Mouse (Mus musculus) adrenal gland, postnatal 14 days (tissue): ENCODE results near the gene Hes7. TPM values are rescaled to one million over a fixed set of nuclear protein-coding genes. Genes with fewer than 3 reads are reported as not detected.

Experiments
- DNase-seq: peaks from one replicate; pipeline ENCODE4 v3.0.0; 2021; ENCODE audit warnings: mixed read lengths
- total RNA-seq: library from RNA; stranded (reverse); gene quantifications from 2 replicates; pipeline ENCODE4 v1.2.3, GENCODE M21; 2021

The Hes7 gene
- total RNA-seq, 1 experiment from 2014 or later: 0.37 TPM

DNA sequence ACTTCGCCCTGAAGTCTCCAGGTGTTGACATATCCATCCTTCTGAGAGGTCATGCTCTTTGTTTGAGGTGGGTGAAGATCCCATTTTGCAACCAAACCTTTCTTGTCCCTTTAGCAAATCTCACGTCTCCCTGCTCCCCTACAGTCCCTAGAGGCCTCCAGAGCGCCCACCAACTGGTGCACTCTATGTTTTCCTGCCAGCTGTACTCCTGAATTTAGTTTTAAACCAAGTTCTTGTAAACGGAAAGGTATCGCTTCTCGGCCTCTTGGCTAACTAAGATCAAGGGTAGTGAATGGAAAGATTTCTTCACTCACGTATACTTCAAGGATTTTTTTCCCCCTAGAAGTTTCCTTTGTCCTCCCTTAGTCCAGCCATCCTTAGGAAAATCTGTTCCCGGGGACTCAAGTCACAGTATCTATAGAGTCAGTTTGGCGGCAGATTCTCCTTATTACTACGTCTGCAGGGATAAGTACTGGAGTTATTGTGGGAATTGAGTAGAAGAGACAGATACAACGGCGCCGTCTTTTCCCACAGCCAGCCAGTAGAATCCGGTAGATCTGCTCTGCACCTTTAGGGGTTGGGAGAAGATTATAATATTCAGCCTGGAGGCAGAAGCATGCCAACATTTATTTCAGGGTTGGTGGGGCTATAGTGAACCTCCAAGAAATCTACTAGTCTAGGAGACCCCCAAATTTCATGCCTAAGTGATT is 603 bp upstream of the Hes7 start:
- no peak for DNase-seq

DNA sequence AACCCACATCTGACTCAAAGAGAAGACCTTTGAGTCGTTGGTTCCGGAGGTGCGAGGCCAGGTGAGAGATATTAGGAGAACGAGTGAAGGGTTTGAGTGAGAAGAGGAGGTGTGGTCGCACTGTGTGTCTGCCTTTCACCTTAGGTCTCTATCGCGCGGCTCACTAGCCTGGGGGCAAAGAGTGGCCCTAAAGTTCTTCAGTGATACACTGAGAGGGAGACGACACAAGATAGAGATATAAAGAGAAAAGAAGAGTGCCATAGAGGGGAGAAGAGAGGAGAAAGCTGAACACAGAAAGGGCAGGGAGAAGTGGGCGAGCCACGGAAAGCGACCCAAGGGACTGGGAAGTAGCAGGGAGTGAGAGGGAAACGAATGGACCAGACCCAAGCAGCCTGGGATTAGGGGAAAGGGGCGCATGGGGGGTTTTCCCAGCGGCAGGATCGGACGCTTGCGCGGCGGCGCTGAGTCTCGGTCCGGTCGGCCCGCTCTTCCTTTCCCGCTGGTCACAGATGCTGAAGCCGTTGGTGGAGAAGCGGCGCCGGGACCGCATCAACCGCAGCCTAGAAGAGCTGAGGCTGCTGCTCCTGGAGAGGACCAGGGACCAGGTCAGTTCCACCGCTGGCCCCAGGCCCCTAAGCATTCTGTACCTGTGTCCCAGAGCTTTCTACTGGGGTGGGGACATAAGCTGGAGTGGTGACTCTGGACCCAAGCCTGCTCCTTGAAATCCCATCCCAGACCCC is 967 bp downstream of the Hes7 start:
- peak; percentile 49 for DNase-seq

DNA sequence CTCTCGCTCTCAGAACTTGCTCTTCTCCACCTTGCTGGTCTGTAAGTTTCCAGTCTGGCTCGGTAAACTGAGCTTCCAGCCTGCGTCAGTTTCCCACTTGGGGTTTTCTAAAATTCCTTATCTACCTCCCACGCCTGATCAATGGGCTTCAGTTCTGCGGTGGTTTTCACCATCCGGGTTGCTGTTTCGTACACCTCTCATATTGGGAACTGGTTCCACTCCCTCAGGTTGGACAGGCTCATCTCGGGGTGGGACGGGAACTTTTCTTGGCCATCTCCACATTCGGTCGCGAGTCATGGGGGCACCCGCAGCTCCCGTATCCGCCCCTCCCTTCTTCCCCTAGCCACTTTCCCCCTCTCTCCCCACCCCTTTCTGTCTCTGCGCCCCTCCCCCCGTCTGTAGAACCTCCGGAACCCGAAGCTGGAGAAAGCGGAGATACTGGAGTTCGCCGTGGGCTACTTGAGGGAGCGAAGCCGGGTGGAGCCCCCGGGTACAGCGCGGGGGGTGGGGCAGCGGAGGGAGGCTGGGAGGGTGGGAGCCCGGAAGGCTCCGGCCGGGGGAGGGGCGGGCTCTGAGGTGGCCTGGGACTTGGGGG is 1.6 kb downstream of the Hes7 start:
- DNase-seq: no peak

DNA sequence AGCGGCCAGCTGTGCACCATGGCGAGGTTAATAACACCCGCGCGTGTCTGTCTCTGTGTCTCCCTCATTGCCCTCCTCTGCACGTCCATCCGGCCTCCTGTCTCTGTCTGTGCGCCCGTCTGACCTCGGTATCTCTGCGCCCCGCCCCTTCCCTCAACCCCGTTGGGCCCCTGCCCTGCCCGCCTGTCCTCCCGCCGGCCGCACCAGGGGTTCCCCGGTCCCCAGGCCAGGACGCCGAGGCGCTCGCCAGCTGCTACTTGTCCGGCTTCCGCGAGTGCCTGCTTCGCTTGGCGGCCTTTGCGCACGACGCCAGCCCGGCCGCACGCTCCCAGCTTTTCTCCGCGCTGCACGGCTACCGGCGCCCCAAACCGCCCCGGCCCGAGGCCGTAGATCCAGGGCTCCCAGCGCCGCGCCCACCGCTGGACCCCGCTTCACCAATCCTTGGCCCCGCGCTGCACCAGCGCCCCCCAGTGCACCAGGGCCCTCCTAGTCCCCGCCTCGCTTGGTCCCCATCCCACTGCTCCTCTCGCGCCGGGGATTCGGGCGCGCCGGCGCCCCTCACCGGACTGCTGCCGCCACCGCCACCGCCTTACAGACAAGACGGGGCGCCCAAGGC is 2.2 kb downstream of the Hes7 start, which contains the start of gene 9130213A22Rik:
TSS of gene 9130213A22Rik (minus strand) at position 254 of the 616 bp plus-strand sequence.
- peak; percentile 94 for DNase-seq

DNA sequence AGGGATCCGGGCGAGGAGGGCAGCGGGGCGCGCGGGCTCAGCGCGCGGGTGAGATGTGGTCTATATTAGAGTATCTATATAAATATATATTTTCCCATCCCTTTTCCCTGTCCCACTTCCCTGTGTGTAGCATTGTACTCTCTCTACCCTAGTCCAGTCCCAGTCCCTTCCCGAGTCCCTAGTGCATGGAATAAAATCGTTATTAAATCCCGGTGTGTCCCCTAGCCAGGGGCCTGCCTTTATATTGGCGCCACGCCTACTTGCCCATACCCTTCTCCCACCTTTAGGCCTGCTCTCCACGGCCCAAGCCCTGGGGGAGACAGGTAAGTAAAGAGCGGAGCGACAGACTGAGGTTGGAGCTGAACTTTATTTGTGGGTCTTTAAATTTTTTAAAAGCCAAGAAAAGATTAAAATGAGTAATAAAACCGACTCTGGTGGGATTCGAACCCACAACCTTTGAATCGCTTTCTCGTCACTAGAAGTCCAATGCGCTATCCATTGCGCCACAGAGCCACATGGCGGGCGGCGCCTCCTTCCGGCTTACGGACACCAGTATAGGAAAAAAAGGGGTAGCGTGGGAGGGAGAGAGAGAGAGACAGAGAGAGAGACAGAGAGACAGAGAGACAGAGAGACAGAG is 3.0 kb downstream of the Hes7 start:
- peak; percentile 93 for DNase-seq

DNA sequence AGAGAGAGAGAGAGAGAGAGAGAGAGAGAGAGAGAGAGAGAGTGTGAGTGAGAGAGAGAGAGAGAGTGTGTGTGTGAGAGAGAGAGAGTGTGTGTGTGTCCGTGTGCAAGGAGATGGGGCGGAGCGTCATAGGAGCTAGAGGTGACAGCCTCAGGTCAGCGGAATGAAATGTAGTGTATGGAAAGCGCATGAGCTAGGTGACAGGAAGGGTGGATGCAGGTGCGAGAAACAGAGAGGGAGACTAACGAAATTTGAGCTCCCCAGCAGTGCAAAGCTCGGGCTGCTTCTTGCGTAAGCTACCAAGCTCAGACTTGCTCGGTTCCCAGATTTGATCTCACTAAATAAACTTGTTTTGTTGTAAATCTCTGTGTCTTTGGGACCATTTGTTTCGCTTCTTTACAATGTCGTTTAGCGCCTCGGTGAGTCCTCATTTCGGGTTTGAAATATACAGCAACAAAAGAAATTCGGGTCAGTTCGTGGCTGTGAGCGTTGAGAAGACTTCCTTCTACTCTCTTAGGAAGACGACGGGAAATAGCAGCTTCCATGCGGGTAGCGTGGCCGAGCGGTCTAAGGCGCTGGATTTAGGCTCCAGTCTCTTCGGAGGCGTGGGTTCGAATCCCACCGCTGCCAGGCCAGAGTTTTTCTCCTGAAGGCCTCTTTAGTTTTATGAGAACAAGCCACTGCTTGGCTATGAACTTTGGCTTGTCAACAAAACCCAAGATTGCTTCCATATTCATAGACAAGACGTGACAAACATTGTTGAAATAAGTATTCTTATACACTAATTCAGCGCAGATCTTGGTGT is 3.7 kb downstream of the Hes7 start:
- DNase-seq: peak; percentile 91

DNA sequence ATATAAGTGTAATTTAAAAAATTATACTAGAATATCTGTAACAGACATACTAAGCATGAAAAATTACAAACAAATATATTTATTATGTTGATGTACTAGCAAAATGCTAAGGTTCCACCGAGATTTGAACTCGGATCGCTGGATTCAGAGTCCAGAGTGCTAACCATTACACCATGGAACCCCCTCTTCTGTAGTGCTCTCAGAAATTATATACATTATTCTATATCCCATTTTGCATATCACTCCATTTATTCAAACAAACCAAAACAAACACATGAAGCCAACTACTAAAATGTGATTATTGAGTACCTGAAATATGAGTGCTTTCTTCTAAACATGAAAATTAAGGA is 4.3 kb downstream of the Hes7 start:
- DNase-seq: peak; percentile 77

DNA sequence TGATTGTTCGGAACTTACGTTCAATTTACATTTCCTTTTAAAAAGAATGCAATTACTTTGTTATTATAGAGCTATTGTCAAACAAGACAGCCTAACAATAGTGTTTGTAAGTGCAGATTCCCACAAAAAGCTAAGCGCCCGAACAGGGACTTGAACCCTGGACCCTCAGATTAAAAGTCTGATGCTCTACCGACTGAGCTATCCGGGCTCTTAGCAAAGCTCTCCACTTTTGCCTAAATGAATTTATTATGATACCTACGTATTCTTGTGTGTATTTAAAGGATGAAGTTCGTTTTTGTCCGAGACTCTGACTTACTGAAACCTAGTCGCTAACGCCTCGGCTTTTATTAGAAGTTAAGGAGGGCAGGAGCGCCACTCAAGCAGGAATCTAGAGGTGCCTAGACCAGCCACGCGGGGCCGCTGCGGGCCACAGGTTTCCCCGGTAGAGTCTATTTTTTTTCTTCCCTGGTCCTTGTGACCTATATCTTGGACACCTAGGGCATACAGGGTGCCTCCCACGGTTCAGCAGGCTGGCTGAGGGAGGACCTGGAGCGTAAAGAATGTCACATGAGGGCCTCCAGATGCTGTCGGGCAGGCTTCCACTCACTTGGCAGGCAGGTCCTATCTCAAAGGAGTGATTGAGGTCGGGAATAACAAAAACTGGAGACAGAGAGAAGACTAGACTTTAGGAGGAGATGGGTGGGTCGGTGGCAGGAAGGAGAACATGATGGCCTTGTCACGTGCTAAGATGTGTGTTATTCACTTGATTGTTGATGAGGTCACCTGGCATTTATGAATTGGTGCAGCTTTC is 5.0 kb downstream of the Hes7 start:
- peak; percentile 85 for DNase-seq

DNA sequence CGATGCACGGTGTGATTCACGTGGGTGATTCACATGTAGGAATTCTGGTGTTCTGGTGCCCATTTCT is 5.5 kb downstream of the Hes7 start, which contains the start of gene Aloxe3:
TSS of gene Aloxe3 (plus strand) at position 45 of the 67 bp plus-strand sequence.
- DNase-seq: no peak

DNA sequence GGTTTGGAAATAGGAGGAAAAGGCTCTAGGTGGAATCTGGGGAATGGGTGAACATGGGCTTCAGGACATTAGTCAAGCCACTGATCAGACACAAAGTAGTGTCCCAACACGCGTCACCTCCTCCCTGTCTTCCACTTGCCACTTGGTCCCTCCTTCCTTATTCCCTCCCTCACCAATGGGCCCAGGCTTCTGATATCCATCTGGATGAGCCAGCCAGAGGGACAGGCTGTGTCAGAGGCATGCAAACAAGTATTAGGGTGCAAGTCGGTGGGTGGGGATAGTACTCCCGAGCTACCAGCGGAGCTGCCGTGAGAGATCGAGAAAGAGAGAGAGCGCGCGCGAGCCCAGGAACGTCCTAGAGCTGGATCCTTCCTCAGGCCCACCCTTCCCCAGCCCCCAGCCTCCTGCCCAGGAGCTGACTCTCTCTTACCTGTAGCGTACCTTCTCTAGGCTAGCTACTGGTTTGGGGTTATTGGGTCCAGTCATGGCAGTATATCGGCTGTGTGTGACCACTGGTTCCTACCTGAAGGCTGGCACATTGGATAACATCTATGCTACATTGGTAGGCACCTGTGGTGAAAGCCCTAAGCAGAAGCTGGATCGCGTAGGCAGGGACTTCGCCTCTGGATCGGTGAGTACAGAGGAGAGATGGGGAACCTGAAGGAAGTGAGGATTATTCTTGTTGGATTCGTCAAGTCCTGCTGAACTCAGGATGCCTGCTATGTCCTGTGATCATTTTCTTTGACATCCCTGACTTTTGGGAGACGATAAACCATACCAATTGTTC is 5.9 kb downstream of the Hes7 start:
- DNase-seq: peak; percentile 49

DNA sequence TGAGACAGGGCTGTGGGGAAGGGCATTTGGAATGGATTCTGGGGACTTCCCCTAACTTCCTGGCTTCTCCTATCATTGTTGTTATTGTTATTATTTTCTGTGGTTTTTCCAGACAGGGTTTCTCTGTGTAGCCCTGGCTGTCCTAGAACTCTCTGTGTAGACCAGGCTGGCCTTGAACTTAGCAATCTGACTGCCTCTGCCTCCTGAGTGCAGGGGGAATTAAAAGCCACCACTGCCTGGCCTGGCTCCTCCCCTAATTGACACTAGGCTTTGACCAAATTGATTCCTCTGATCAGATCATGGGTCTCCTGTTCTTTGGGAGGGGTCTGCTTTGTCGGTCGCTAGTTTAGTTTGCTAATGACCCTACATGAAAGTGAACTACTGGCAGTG is 6.5 kb downstream of the Hes7 start:
- DNase-seq: no peak

DNA sequence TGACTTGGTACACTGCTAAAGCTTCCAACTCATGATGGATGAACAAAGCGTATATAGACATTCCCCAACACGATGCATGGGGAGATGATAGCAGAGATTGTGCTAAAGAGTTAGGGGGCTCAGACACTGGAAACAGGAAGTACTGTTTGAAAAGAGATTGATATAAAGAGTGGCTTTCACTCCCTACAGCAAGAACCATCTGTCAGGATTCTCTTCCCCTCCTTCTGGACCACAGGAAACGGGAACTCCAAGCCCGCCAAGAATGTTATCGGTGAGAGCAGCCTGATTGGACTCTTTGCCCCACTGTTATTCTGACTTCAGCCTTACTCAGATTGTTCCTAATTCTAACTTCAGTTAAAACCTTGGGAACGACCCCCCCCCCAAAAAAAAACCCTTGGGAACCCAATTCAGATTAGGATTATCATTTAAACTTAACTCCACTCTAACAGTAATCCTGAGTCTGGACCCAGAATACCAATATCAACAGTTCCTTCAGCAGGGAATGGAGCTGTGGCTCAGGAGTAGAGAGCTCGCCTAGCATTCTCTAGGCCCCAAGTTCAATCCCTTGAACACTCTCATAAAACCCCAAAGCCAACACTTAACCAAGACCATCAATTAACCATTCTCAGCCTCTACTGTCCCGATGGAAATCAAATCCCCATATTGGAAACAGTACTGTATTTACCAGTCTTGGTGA is 8.4 kb downstream of the Hes7 start:
- DNase-seq: no peak

DNA sequence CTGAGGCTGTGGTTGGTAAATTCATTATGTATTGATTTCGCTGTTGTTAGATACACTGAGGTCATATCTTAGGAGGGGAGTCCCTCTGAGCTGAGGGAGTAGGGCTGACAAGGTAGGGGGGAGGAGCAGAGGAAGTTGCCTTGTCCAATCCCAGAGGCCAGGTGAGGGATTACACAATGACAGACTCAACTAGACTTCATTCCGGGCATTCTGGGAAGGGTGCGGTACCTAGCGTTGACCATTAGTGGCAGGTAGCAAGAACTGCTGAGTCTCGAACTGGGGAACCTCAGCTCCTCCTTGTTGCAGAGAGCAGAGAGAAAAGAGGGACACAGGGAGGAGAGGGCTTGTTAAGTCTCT is 13.3 kb downstream of the Hes7 start:
- DNase-seq: no peak

DNA sequence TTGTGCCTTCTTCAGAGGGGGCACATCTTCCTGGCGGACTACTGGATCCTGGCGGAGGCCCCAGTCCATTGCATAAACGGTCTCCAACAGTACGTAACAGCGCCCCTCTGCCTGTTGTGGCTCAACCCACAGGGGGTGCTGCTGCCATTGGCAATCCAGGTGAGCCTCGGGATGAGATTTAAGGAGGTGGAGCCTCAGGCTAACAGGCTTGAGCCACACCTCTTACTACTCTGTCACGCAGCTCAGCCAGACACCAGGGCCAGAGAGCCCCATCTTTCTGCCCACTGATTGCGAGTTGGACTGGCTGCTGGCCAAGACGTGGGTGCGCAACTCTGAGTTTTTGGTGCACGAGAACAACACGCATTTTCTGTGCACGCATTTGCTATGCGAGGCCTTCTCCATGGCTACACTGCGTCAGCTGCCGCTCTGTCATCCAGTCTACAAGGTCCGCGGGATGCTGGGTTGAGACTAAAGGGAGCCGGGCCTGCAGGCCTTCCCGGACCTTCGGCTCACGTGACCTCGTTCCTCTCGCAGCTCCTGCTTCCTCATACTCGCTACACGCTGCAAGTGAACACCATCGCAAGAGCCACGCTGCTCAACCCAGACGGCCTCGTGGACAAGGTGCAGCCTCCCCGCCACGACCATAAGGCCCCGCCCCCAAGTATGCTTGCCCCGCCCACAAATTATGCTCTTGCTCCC is 13.9 kb downstream of the Hes7 start:
- DNase-seq: peak; percentile 83

DNA sequence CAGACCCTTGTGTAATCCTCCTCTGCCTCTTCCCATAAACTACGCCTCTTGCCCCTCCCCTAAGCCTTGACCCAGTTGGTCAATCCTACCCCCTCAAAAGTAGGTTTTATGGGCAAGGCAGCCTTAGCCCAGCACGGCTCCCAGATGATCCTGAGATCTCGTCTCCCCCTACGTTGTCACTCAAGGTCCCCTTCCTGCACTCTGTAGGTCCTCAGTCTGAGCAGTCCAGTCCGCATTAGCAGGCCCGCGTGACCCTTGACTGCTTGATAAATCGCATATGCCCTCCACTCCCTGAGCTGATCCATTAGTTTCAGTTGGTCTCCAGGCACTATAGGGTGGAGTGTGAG is 14.4 kb downstream of the Hes7 start:
- no peak for DNase-seq

DNA sequence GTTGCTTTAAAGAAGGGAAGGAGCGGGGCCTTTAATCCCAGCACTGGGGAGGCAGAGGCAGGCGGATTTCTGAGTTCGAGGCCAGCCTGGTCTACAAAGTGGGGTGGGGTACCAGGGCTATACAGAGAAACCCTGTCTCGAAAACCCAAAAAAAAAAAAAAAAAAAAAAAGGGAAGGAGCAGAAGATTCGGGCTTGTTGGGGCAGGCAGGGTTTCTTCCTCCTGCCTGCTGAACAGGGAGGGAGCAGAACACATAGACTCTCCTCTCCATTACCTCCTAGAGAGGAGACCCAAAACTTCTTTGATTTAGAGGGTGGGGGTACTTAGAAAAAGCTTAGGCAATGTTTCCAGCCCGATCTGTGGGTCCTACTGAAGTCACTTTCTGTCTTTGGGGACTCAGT is 15.2 kb downstream of the Hes7 start:
- DNase-seq: no peak

DNA sequence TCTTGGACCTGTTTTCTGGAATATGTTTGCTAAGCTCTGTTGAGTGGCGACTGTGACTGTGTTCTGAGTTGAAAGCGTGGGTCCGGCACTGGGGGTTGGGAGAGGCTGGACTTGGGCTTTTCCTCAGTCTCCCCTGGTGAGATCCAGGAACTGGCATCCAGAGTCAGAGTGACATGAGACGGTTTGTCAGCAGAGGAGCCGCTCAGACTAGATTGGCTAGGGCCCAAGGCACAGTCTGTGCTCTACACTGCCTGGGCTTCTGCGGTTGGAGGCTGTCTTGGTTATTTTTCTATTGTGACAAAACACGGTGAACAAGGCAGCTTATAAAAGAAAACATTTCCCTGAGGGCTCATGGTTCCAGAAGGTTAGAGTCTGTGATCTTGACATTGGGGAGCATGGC is 27.3 kb downstream of the Hes7 start:
- peak; percentile 28 for DNase-seq

DNA sequence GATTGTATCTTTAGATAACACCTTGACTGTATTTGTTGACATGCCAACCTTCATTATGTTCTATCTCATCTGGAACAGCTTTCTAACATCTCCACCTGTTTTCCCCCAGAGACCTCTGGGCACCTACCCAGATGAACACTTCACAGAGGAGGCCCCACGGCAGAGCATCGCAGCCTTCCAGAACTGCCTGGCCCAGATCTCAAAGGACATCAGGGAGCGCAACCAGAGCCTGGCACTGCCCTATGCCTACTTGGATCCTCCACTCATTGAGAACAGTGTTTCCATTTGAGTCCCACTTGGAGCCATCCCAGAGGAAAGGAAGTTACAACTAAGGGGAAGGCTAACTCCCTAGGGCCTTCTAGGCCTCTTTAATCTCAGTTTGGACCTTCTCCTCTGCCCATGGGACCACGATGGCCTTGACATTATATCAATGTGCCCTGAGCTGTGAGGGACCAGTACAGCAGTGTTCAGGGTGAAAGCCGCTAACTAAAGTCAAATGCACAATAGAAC is 28.3 kb downstream of the Hes7 start:
- DNase-seq: peak; percentile 32

DNA sequence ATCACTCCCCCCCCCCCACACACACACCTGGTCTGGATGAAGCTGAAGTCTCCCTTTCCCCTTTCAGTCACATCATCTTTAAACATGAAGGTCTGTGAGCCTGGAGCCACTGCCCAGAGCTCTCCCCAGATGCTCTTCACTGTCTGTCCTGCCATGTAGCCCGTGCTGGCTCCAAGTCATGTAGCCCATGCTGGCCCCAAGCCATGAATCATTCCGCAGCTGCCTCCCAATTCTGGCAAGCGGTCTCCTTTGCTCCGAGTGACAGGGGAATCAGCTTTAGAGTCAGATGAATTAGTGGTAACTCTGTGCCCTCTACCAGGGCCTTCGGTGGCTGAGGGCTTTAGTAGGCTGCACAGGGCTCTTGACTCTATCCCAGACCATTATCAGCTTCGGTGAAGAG is 29.5 kb downstream of the Hes7 start:
- no peak for DNase-seq
